Mouse (Mus musculus) brain, embryonic 14.5 days (tissue): Measurements from ENCODE around the gene Mtm1.

Experiments used
- CTCF ChIP-seq: fragments of 200-500 bp; IDR thresholded peaks from 2 replicates; pipeline ENCODE4 v1.5.1; 2012; ENCODE audit warnings: inconsistent platforms, mild to moderate bottlenecking, moderate library complexity, borderline replicate concordance; ENCODE audit not compliant: insufficient read depth, insufficient read length; ENCODE audit errors: extremely low read depth
- POLR2A ChIP-seq: fragments of 200-500 bp; IDR thresholded peaks from 2 replicates; pipeline ENCODE4 v1.6.1; 2012; ENCODE audit warnings: mild to moderate bottlenecking, inconsistent platforms, borderline replicate concordance; ENCODE audit not compliant: poor library complexity, insufficient read depth, insufficient read length, severe bottlenecking; ENCODE audit errors: extremely low read depth

GRCm38 (mm10) chrX:71206595-71206994 is 4.0 kb upstream of the Mtm1 start:
- TF ChIP-seq POLR2A (no peak), CTCF (no peak)
